Mouse (Mus musculus): ENCODE data around the gene Olfr166.
"Not testable (repeated sequence)": the region's sequence is repeated elsewhere in the genome, so short reads cannot be mapped to it uniquely, and the experiment has no call there.

Olfr166 gene

GRCm38 (mm10) chr16:19483394-19483793, at the start of gene Olfr166:
Olfr166 (plus strand) TSS chr16:19483694.
- in situ Hi-C loops (cut with MboI; ENCODE audit: unreplicated experiment in 2 of 2) = no loop called here

GRCm38 (mm10) chr16:19458741-19459140, 24.8 kb upstream of the Olfr166 start:
- in situ Hi-C loops (cut with MboI; ENCODE audit: unreplicated experiment in 2 of 2) = not testable (repeated sequence)

- in situ Hi-C loops (cut with MboI; ENCODE audit: unreplicated experiment in 2 of 2) = no loop called here
Observed at GRCm38 (mm10) chr16:19464365-19464764, 19.1 kb upstream of the Olfr166 start.

DNA sequence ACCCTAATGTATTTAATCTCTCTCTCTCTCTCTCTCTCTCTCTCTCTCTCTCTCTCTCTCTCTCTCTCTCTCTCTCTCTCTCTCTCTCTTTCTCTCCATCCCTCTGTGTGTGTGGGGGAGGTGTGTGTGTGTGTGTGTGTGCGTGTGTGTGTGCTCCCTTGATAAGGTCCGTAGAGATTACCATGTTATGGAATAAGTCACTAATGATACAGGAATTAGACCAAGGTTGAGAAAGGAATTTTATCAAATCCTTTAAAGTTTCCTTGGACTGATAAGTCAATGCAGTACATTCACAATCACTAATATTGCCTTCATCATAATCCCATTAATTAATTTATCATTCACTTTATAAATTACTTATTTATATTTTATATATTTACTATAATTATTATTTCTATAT, 38.7 kb downstream of the Olfr166 start, which contains the start of gene Olfr167:
Olfr167 (minus strand) TSS at position 101 of the 400 bp plus-strand sequence.
- in situ Hi-C loops (cut with MboI; ENCODE audit: unreplicated experiment in 2 of 2) = no loop called here

GRCm38 (mm10) chr16:19535455-19535854, 52.0 kb downstream of the Olfr166 start, which contains the start of gene Olfr168:
Olfr168 (minus strand) TSS chr16:19535555.
- in situ Hi-C loops (cut with MboI; ENCODE audit: unreplicated experiment in 2 of 2) = no loop called here
